Mouse (Mus musculus): ENCODE results near the gene Gsdma.

GRCm38 (mm10) chr11:98696454-98697216, 32.5 kb downstream of the Gsdma start:
- TF ChIP-seq POLR2A (IDR thresholded peaks at IDR 0.05; ENCODE audit: borderline replicate concordance, low read depth, low read length), result no peak
- TF ChIP-seq CTCF (IDR thresholded peaks at IDR 0.05; ENCODE audit: low read depth, low read length), result no peak
